Mouse (Mus musculus) retina, adult 2 months (tissue): ENCODE data around the gene Aspg.

ENCODE experiments used
- DNase-seq: peaks from one replicate; pipeline ENCODE4 v3.0.0-alpha.2; 2012; ENCODE audit warnings: low read depth, low spot score

The Aspg gene

DNA sequence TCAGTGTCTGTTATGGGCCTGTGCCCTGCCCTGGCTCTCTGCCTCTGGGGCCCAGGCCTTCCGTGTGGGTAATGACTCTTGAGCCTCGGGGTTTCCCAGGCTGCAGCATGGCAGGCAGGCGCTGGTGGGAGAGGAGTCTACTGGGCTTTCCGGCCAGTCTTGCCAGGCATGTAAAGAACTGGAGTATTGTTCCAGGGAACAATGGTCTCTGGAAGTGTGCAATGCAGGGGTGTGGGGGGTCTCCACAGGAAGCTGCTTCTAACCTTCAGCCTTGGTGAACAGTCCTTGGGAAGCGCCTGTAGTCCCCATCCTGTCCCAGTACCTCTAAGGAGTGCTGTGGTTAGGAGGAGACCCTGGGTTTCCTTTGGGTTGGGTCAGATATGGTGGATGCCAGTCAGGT is 40.9 kb downstream of the Aspg start:
- DNase-seq: no peak

DNA sequence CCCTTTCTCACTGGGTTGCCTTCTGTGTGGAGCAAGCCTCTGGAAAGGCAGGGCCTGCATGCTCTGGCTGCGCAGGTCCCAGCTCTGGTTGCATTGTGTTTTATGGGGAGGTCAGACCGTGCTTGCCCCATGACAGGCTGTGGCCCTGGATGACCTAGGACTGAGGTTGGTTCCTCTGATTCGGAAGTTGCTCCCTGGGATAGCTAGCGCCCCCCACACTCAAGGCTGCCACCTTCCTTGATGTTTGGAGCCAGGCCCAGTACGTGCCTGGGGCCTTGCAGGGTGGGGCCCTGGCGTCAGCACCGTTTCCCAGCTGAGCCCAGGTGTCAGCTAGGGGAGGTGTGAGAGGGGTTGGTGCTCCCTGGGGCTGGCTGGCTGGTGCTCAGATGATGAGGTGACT is 43.5 kb downstream of the Aspg start:
- DNase-seq: no peak

DNA sequence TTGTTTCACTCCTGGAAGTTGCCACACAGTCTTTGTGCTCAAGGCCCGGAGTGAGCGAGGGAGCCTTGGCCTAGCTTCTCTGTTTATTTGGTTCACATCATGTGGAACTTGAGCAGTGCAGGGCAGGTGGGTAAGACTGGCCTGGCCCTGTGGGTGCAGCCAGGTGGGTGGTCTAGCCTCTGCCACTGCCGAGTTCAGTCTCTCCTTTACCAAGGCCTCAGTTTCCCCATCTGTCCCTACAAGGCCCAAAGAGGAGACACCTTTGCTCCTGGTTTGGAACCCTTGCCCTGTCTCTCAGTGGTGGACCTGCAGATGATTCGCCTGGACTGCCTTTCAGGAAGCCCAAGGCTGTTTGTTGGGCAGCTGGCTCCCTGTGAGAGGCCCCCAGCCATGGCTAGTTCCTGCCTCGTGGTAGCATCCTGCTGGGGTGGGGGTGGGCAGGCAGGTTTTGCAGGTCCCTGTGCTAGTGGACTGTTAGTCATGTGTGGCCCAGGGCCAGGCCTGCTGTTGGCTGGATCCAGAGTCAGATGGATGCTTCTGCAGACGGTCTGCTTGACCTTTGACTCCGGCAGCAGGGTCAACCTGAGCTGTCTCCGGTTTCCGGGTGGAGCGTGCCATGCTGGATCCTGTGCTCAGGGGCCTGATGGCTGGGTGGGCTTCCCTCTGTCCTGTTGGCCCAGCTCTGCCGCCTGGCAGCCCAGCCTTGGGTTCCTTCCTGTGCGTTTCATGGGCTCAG is 44.9 kb downstream of the Aspg start:
- DNase-seq: no peak

- no peak for DNase-seq
These were observed 45.5 kb downstream of the Aspg start for GRCm38 (mm10) chr12:112151980-112152362.

GRCm38 (mm10) chr12:112153597-112153996 is 47.1 kb downstream of the Aspg start:
- no peak for DNase-seq

- no peak for DNase-seq
These were observed 48.0 kb downstream of the Aspg start for GRCm38 (mm10) chr12:112154476-112154875.

- DNase-seq: no peak
These were observed 49.0 kb downstream of the Aspg start for GRCm38 (mm10) chr12:112155218-112156051.

DNA sequence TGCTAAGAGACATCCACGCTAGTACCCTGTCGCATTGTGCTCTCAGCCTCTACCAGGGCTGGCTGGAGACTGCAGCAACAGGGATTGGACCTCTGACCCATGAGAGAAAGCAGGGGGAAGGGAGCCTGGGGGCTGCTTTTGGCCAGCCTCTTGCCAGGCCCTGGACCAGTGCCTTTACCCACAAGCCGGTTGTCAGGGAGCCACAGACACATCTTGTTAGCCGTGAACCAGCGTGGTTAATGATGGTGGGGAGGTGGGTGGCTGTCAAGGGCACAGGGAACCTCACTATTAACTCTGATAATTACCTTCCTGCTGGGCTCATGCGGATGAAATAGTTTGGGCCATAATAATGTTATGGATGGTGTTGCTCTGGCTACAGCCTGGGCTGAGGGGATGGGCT is 50.3 kb downstream of the Aspg start:
- DNase-seq: no peak

GRCm38 (mm10) chr12:112158246-112158645 is 51.8 kb downstream of the Aspg start:
- no peak for DNase-seq

DNA sequence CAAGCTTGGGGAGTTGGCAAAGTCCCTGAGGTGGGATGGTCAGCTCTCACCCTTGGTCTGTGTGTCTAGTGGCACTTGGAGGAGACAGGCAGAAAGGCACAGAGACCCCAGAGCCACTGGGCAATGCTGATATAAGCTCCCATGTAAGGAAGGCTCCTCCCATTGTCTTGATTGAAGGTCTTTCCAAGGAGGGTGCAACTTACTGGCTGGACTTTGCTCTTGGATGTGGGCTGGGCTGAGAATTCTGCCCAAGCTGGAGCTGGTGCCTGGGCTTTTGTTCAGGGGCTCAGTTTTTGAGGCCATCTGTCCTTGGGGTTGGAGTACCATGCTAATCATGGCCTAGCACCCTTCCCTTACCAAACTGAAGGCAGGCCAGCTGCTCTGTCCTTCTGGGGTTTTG is 52.3 kb downstream of the Aspg start:
- DNase-seq: no peak

GRCm38 (mm10) chr12:112163981-112164839 is 57.7 kb downstream of the Aspg start:
- DNase-seq: no peak

DNA sequence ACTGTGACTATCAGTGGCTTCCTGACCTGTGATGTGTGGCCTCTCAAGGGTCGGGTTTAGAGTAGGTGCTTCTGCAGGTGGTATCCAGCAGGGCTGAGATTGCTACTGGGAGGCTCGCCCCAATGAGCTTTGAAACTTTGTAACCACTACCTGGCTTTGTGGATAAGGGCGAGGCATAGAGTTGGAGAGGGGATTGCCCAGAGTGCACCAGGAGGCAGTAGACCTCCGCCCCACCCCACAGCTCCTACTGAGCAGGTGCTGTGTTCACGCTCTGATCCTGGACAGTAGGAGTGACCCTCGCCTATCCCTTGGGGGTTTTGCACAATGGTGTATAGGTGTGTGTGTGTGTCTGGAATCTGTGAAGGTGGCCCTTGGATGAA is 58.4 kb downstream of the Aspg start:
- no peak for DNase-seq

DNA sequence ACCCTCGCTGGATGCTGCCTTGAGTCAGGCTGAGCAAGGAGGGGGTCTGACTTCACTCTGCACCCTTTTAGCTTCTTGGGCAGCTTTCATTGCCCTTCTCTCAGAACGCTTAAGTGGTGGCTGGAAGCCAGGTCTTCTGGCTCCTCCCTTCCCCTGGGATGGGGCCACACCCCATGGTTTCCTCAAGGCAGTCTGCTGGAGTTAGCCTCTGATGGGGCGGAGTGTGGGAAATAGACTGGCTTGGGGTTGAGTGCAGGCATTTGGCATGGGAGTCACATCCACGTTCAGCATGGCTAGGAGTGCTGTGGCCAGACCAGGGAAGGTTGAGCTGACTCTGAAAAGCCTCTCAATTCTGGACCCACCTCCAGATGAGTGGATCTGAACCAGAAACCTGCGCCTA is 62.8 kb downstream of the Aspg start:
- no peak for DNase-seq

DNA sequence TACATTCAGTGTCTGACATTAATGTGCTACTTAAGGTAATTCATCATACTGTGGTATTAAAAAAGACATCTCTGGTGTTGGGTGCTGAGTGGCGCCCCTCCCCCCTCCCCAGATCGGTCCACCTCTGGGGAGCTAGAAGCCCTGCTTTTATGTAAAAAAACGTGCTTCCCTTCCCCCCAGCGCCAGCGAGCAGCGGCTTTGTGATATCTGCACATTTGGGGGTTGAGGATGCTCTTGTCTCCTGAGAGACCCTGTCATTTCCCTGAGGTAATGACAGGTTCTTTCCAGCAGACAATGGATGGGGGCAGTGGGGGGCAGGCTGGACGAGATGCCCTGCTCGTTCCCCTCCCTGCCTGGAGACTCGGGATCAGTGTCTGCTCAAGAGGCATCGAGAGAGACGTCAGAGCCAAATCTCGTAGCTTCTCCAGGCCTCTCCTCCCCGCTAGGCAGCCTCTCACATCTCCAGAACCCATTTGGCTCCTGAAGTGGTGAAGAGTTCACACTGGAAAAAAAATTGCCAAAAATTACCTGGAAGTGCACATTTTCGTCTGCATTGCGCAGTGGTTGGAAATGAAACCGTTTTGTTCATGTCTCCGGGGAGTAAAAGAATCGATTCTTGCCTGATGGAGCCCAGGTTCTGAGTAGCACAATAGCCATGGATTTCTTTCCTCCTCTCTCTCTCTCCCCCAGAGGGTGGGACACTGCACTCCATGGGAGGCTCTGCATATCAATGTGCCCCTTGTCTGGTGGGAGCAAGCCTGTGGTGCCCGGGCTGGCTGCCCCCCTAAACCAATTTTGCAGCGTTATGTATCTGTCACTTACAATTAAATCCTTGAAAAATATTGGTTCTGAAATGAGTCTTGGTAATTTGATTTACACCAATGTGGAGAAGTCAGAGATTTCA is 64.4 kb downstream of the Aspg start:
- DNase-seq: no peak

DNA sequence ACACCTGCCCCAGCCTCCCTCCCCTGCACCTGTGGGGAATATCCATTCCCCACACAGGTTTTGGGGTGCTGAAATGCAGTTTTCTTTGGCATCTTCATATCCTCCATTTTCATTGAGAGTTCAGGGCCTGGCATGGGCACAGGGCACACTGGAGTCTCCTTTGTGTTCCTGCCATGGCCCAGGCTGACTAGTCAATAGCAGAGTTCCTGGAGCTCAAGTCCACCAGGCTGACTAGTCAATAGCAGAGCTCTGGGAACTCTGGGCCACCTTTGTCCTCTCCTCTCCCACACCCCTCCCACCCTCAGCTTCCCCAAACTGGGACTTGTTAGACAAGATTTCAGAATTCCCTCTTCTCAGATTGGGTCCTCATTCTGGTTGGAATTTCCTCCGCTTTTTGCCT is 65.2 kb downstream of the Aspg start:
- no peak for DNase-seq

DNA sequence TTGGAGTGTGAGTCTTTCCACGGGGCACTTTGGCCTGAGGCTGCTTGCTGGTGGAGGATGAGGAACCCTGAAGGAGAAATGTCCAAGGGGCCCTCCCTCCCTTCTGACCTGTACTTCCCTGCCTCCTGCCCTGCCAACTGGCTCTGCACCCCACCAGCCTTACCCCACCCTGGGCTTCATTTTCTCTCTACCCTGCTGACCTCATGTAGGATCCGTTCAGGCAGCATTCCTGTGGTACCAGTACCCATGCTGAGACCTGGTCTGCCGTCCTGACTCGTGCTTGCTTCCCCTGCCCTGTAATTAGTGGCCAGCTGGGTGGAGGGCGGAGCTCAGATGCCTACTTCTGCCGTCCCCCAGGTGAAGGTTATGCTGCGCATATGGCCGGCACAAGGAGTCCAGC is 65.7 kb downstream of the Aspg start:
- no peak for DNase-seq
